Mouse (Mus musculus) C2C12 (cell line): ENCODE results near the gene Zfp422.

ENCODE experiments used
- CTCF ChIP-seq: IDR thresholded peaks from one replicate; pipeline ENCODE4 v1.5.1; 2011; ENCODE audit not compliant: control insufficient read depth, insufficient read depth, insufficient read length
- MYOG ChIP-seq: IDR thresholded peaks from one replicate; pipeline ENCODE4 v1.6.1; 2011; ENCODE audit not compliant: control insufficient read depth, insufficient read length; ENCODE audit errors: extremely low read depth

DNA sequence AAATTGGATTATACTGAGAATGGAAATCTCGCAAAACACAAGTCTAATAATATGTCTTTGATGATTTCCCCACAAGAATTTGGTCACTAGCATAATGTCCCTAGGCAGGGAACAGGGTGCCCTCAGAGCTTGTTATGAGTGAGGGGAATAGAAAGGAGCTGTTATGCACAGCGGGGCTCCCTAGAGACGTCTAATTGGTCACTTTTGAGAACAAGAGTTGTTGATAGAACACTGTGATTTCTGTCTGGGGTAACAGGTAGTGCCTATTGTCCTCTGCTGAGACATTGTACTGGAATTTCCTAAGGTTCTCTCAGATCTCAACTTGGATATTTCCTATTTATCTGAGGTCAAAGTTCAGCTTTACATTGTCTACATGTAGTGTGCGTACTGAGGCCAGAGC lies 44.7 kb downstream of the Zfp422 start, which contains the start of gene Olfr215:
- TF ChIP-seq CTCF = no peak
- TF ChIP-seq MYOG = no peak
